Mouse (Mus musculus) yolk sac, embryonic 10.5 days (tissue): Measurements from ENCODE around the gene Ccdc51.

Experiments used
- DNase-seq: peaks from one replicate; pipeline ENCODE4 v3.0.0-alpha.2; 2017; ENCODE audit warnings: low spot score

Ccdc51 gene

GRCm38 (mm10) chr9:109082124-109082800, at the start of gene Ccdc51, which contains the start of gene Tma7:
Gene Ccdc51, plus strand, starts transcription at chr9:109082493.
Gene Tma7, minus strand, starts transcription at chr9:109082587.
- DNase-seq = peak; percentile 94

- peak; percentile 88 for DNase-seq
Measured at GRCm38 (mm10) chr9:109038086-109038895, 44.0 kb upstream of the Ccdc51 start, which contains the start of gene Shisa5. Gene Shisa5, plus strand, starts transcription at chr9:109038565.

GRCm38 (mm10) chr9:109038901-109039364, 43.4 kb upstream of the Ccdc51 start:
- DNase-seq = peak; percentile 30

GRCm38 (mm10) chr9:109039681-109040080, 42.6 kb upstream of the Ccdc51 start:
- DNase-seq = no peak

- peak; percentile 45 for DNase-seq
Measured at GRCm38 (mm10) chr9:109040216-109040615, 42.1 kb upstream of the Ccdc51 start.

GRCm38 (mm10) chr9:109040906-109041305, 41.4 kb upstream of the Ccdc51 start:
- DNase-seq = peak; percentile 70

- no peak for DNase-seq
Measured at GRCm38 (mm10) chr9:109041351-109041750, 40.9 kb upstream of the Ccdc51 start.

- no peak for DNase-seq
Measured at GRCm38 (mm10) chr9:109046306-109046705, 36.0 kb upstream of the Ccdc51 start.

- DNase-seq = no peak
Measured at GRCm38 (mm10) chr9:109049316-109049715, 33.0 kb upstream of the Ccdc51 start.

- DNase-seq = peak; percentile 76
Measured at GRCm38 (mm10) chr9:109049996-109050673, 32.2 kb upstream of the Ccdc51 start.

GRCm38 (mm10) chr9:109050674-109050997, 31.7 kb upstream of the Ccdc51 start:
- DNase-seq = no peak

- DNase-seq = no peak
Measured at GRCm38 (mm10) chr9:109051011-109051501, 31.2 kb upstream of the Ccdc51 start.

- DNase-seq = no peak
Measured at GRCm38 (mm10) chr9:109051651-109052489, 30.4 kb upstream of the Ccdc51 start.

GRCm38 (mm10) chr9:109052490-109053260, 29.6 kb upstream of the Ccdc51 start:
- no peak for DNase-seq

GRCm38 (mm10) chr9:109053366-109053765, 28.9 kb upstream of the Ccdc51 start:
- DNase-seq = no peak

- DNase-seq = no peak
Measured at GRCm38 (mm10) chr9:109053851-109054250, 28.4 kb upstream of the Ccdc51 start.

GRCm38 (mm10) chr9:109054712-109055111, 27.6 kb upstream of the Ccdc51 start:
- peak; percentile 71 for DNase-seq

- no peak for DNase-seq
Measured at GRCm38 (mm10) chr9:109055271-109056030, 26.8 kb upstream of the Ccdc51 start.

GRCm38 (mm10) chr9:109056081-109056690, 26.1 kb upstream of the Ccdc51 start:
- DNase-seq = no peak
